Mouse (Mus musculus): Measurements from ENCODE around the gene Gnai3. TPM values are rescaled to one million over a fixed set of nuclear protein-coding genes. Genes with fewer than 3 reads are reported as not detected.

The Gnai3 gene
- polyA plus RNA-seq, 1 experiment from 2014 or later: 199 TPM

DNA sequence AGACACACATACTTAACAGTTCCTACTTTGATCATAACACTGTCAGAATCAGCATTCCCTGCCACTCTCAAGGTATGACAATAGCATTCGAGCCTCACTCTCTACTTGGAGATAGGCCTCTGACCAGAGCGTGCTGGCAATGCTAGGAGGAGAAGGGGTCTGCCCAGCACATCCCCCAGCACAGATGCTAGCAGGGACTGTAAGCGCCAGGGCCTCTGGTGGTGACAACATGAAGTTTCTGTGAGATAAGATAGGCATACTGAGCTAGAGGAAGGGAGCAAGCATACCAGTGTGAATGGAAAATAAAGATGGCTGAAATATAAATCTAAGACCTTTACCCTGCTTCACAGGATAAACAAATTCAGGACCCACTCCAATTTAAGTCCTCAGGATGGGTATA is 40.7 kb downstream of the Gnai3 start:
- DNase-seq (ENCODE audit: low spot score) (no peak), ATAC-seq (ENCODE audit: low FRiP score) (no peak)
- Histone ChIP-seq H3K9me3 (ENCODE audit: control insufficient read depth, low read length) (no peaks in the 10 kb centered on the region), H3K27me3 (ENCODE audit: control insufficient read depth, insufficient read depth, low read length) (no peaks in the 10 kb centered on the region), H3K36me3 (ENCODE audit: control insufficient read depth, insufficient read depth, low read length) (0 out of 2 replicates have a peak, but pooled peaks cover 3% of the 10 kb centered on the region), H3K4me3 (ENCODE audit: low read depth, low read length) (no peak overlapping the region), H3K9ac (ENCODE audit: low read depth, low read length) (no peak overlapping the region), H3K4me2 (replicated peaks; ENCODE audit: low read depth, low read length) (no peak overlapping the region), H3K4me1 (replicated peaks; ENCODE audit: control insufficient read depth, insufficient read depth, low read length) (no peaks in the 10 kb centered on the region), H3K27ac (ENCODE audit: low read depth, low read length) (no peak overlapping the region)
- 94% methylated on average over 3 of the region's 3 CpGs for WGBS

DNA sequence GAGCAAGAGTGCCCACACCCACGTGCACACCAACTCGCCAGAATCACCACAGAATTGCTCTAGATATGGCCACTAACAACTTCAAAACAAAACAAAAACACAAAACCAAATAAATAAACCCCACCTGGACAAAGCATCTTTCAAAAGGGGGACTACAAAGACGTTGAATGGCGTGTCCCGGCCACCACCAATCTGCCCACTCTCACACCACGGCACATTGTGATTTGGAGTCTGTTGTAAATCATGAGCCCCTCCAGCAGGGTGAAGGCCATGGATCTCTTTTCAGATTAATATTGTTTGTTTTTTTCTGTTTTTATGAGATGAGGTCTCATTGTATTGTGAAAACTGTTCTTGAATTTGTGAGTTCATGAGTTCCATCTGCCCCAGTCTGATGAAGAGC is 43.9 kb downstream of the Gnai3 start:
- Histone ChIP-seq H3K9ac (ENCODE audit: low read depth, low read length) (no peak overlapping the region), H3K36me3 (ENCODE audit: control insufficient read depth, insufficient read depth, low read length) (no peaks in the 10 kb centered on the region), H3K27me3 (ENCODE audit: control insufficient read depth, insufficient read depth, low read length) (no peaks in the 10 kb centered on the region), H3K4me3 (ENCODE audit: low read depth, low read length) (no peak overlapping the region), H3K4me1 (replicated peaks; ENCODE audit: control insufficient read depth, insufficient read depth, low read length) (no peaks in the 10 kb centered on the region), H3K27ac (ENCODE audit: low read depth, low read length) (no peak overlapping the region), H3K9me3 (ENCODE audit: control insufficient read depth, low read length) (no peaks in the 10 kb centered on the region), H3K4me2 (replicated peaks; ENCODE audit: low read depth, low read length) (no peak overlapping the region)
- DNase-seq (ENCODE audit: low spot score): no peak
- no peak for ATAC-seq (ENCODE audit: low FRiP score)
- WGBS: 93% methylated on average over 6 of the region's 6 CpGs

DNA sequence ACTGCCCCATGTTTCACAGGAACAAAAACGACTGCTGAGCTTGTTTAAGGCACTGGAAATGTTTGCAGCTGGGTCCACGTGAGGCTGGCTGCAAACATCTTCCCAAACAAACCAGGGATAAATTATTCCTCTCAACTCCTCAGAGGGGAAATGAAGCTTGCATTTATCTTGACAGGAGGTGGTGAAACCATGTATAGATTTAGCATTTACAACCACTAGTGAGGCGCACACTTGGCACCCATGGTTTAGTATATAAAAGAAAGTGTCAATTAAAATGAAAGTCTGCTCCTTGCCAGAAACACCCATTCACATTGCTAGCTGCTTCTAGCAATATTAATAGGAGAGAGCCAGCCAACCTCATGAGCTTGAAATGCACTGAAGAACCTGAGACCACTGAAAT is 44.4 kb downstream of the Gnai3 start:
- no peak overlapping the region for H3K4me2 ChIP-seq (replicated peaks; ENCODE audit: low read depth, low read length)
- no peak overlapping the region for H3K9ac ChIP-seq (ENCODE audit: low read depth, low read length)
- no peak overlapping the region for H3K4me3 ChIP-seq (ENCODE audit: low read depth, low read length)
- no peak overlapping the region for H3K27ac ChIP-seq (ENCODE audit: low read depth, low read length)
- ATAC-seq (ENCODE audit: low FRiP score) (no peak), DNase-seq (ENCODE audit: low spot score) (no peak)
- H3K9me3 ChIP-seq (ENCODE audit: control insufficient read depth, low read length): no peaks in the 10 kb centered on the region
- WGBS: 57% methylated on average over 3 of the region's 3 CpGs
- H3K36me3 ChIP-seq (ENCODE audit: control insufficient read depth, insufficient read depth, low read length): no peaks in the 10 kb centered on the region
- no peaks in the 10 kb centered on the region for H3K4me1 ChIP-seq (replicated peaks; ENCODE audit: control insufficient read depth, insufficient read depth, low read length)
- no peaks in the 10 kb centered on the region for H3K27me3 ChIP-seq (ENCODE audit: control insufficient read depth, insufficient read depth, low read length)

DNA sequence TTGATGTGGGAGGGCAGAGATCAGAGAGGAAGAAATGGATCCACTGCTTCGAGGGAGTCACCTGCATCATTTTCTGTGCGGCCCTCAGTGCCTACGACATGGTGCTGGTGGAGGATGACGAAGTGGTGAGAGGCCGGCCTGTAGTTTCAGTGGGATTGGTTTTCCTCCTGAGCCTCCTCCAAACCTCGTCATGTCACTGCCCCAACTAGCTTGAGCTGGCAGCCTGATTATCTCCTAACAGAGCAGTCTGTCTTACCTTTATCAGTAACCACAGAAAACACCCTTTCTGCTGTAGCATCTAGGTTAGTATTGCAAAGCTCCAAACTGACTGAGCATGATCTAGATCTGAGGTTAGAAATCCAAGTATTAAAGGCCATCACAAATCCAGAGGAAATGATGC is 47.6 kb downstream of the Gnai3 start:
- Histone ChIP-seq H3K27me3 (ENCODE audit: control insufficient read depth, insufficient read depth, low read length) (no peaks in the 10 kb centered on the region), H3K9ac (ENCODE audit: low read depth, low read length) (no peak overlapping the region), H3K4me2 (replicated peaks; ENCODE audit: low read depth, low read length) (no peak overlapping the region), H3K36me3 (ENCODE audit: control insufficient read depth, insufficient read depth, low read length) (no peaks in the 10 kb centered on the region), H3K4me1 (replicated peaks; ENCODE audit: control insufficient read depth, insufficient read depth, low read length) (no peaks in the 10 kb centered on the region), H3K27ac (ENCODE audit: low read depth, low read length) (no peak overlapping the region), H3K4me3 (ENCODE audit: low read depth, low read length) (no peak overlapping the region), H3K9me3 (ENCODE audit: control insufficient read depth, low read length) (no peaks in the 10 kb centered on the region)
- ATAC-seq (ENCODE audit: low FRiP score): no peak
- WGBS: 80% methylated on average over 6 of the region's 6 CpGs
- no peak for DNase-seq (ENCODE audit: low spot score)

DNA sequence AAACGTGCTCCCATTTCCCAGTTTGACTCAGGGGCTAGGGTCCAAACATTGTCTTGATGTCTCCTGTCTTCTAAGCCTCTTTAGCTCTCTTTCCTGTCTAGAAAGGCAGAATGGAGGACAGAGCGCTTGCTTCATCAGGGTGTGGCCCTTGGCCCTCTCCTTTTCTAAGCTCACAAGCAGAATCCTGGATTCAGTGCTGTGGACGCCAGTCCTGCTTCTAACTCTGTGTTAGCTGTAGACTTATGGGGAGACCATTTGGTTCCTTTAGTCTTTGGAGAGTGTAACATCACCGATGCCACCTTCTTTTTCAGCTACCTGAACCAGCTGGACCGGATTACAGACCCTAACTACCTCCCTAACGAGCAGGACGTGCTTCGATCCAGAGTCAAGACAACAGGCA is 48.3 kb downstream of the Gnai3 start:
- Histone ChIP-seq H3K27me3 (ENCODE audit: control insufficient read depth, insufficient read depth, low read length) (no peaks in the 10 kb centered on the region), H3K4me3 (ENCODE audit: low read depth, low read length) (no peak overlapping the region), H3K36me3 (ENCODE audit: control insufficient read depth, insufficient read depth, low read length) (no peaks in the 10 kb centered on the region), H3K27ac (ENCODE audit: low read depth, low read length) (no peak overlapping the region), H3K9me3 (ENCODE audit: control insufficient read depth, low read length) (no peaks in the 10 kb centered on the region), H3K4me2 (replicated peaks; ENCODE audit: low read depth, low read length) (no peak overlapping the region), H3K9ac (ENCODE audit: low read depth, low read length) (no peak overlapping the region), H3K4me1 (replicated peaks; ENCODE audit: control insufficient read depth, insufficient read depth, low read length) (no peaks in the 10 kb centered on the region)
- whole genome bisulfite sequencing: 86% methylated on average over 8 of the region's 8 CpGs
- DNase-seq (ENCODE audit: low spot score) (no peak), ATAC-seq (ENCODE audit: low FRiP score) (no peak)

DNA sequence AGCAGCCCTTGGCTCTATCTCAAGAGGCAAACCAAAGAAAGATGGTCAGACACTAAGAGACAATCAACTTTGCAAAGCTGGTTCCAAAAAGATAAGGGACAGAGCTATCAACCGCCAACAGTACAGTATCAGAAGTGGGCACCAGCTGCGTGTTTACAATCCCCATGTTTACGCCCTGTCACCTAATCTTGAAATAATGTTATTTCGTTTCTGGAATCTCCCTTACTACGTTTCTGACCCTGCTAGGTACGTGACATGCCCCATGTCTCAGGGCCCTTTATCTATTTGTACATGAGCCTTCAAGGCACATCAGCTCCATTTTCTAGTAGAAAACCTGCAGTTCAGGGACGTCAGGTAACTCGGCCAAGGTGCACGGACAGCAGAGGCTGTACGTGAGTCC is 49.2 kb downstream of the Gnai3 start:
- no peaks in the 10 kb centered on the region for H3K4me1 ChIP-seq (replicated peaks; ENCODE audit: control insufficient read depth, insufficient read depth, low read length)
- H3K36me3 ChIP-seq (ENCODE audit: control insufficient read depth, insufficient read depth, low read length): no peaks in the 10 kb centered on the region
- no peak overlapping the region for H3K4me3 ChIP-seq (ENCODE audit: low read depth, low read length)
- no peak overlapping the region for H3K9ac ChIP-seq (ENCODE audit: low read depth, low read length)
- no peak for DNase-seq (ENCODE audit: low spot score)
- no peak for ATAC-seq (ENCODE audit: low FRiP score)
- 88% methylated on average over 10 of the region's 10 CpGs for WGBS
- no peaks in the 10 kb centered on the region for H3K9me3 ChIP-seq (ENCODE audit: control insufficient read depth, low read length)
- H3K27me3 ChIP-seq (ENCODE audit: control insufficient read depth, insufficient read depth, low read length): no peaks in the 10 kb centered on the region
- H3K27ac ChIP-seq (ENCODE audit: low read depth, low read length): no peak overlapping the region
- no peak overlapping the region for H3K4me2 ChIP-seq (replicated peaks; ENCODE audit: low read depth, low read length)

DNA sequence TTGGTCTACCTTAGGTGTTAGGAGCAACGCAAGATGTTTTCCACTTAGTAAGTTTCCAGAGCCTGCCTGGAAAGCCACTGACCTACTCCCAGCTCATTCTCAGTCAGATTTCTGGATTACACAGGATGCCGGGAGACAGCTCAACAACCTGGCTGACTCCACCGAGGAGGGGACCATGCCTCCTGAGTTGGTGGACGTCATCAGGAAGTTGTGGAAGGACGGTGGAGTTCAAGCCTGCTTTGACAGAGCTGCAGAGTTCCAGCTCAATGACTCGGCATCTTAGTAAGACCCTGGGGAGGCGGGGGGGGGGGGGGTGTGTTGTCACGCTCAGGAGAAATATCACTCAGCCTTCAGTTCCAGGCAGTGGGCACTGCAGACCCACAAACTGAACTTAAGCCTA is 49.7 kb downstream of the Gnai3 start:
- H3K27ac ChIP-seq (ENCODE audit: low read depth, low read length): no peak overlapping the region
- no peak for DNase-seq (ENCODE audit: low spot score)
- H3K36me3 ChIP-seq (ENCODE audit: control insufficient read depth, insufficient read depth, low read length): no peaks in the 10 kb centered on the region
- no peak for ATAC-seq (ENCODE audit: low FRiP score)
- WGBS: 71% methylated on average over 8 of the region's 8 CpGs
- H3K4me2 ChIP-seq (replicated peaks; ENCODE audit: low read depth, low read length): no peak overlapping the region
- no peaks in the 10 kb centered on the region for H3K27me3 ChIP-seq (ENCODE audit: control insufficient read depth, insufficient read depth, low read length)
- H3K4me3 ChIP-seq (ENCODE audit: low read depth, low read length): no peak overlapping the region
- H3K4me1 ChIP-seq (replicated peaks; ENCODE audit: control insufficient read depth, insufficient read depth, low read length): no peaks in the 10 kb centered on the region
- no peaks in the 10 kb centered on the region for H3K9me3 ChIP-seq (ENCODE audit: control insufficient read depth, low read length)
- no peak overlapping the region for H3K9ac ChIP-seq (ENCODE audit: low read depth, low read length)

DNA sequence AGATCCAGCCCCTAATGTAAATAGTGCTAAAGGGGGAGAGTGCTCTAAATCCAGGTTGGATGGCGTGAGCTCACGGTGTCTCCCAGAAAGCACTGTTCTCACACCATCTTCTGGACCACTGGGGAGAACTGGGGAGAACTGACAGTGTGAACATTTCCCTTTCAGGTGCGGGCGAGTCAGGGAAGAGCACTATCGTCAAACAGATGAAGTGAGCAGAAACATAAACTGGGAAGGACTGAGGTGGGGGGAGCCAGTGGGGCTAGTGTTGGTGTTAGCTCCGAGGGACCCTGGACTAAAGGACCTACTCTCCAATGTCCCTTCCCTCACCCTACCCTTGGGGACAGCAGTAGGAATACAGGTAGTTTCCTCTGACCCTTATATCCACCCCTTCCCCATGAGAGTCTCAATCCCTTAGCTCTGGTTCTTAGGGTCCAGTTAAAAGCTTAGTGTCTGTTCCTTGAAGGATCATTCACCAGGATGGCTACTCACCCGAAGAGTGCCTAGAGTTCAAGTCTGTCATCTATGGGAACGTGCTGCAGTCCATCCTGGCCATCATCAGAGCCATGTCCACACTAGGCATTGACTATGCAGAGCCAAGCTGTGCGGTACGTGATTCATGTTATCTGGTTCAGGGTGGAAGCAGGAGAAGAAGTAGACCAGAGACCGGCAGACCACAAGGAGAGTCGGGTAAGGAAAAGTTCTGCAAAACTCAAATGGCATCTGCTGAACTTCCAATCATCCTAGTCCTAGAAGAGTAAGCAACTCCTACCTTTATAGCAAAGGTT is 50.8 kb downstream of the Gnai3 start:
- no peaks in the 10 kb centered on the region for H3K9me3 ChIP-seq (ENCODE audit: control insufficient read depth, low read length)
- H3K27ac ChIP-seq (ENCODE audit: low read depth, low read length): no peak overlapping the region
- 88% methylated on average over 12 of the region's 12 CpGs for WGBS
- no peak for ATAC-seq (ENCODE audit: low FRiP score)
- no peaks in the 10 kb centered on the region for H3K36me3 ChIP-seq (ENCODE audit: control insufficient read depth, insufficient read depth, low read length)
- 0 out of 2 replicates have a peak, but pooled peaks cover 2% of the 10 kb centered on the region for H3K27me3 ChIP-seq (ENCODE audit: control insufficient read depth, insufficient read depth, low read length)
- H3K4me2 ChIP-seq (replicated peaks; ENCODE audit: low read depth, low read length): no peak overlapping the region
- no peak overlapping the region for H3K4me3 ChIP-seq (ENCODE audit: low read depth, low read length)
- no peak for DNase-seq (ENCODE audit: low spot score)
- no peaks in the 10 kb centered on the region; the same call in 1 of the 2 replicates for H3K4me1 ChIP-seq (replicated peaks; ENCODE audit: control insufficient read depth, insufficient read depth, low read length)
- no peak overlapping the region for H3K9ac ChIP-seq (ENCODE audit: low read depth, low read length)

DNA sequence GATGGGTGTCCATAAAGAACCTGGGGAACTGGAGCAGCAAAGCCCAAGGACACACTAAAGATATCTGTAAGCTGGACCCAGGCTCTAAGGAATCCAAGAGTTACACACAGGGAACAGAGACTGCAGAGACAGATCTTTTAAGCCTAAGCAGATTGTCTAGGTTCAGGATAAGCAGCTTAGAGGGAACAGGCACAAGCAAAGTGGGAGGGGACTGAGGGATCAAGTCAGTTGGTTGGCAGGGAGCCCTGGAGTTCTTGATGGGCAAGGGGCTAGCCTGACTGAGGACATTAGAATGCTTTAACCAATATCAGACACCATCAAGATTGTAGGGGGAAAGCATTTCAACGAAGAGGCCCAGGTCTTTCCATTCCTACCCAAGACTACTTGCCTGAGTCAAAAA is 51.8 kb downstream of the Gnai3 start:
- ATAC-seq (ENCODE audit: low FRiP score) (no peak), DNase-seq (ENCODE audit: low spot score) (no peak)
- H3K27me3 ChIP-seq (ENCODE audit: control insufficient read depth, insufficient read depth, low read length): 0 out of 2 replicates have a peak, but pooled peaks cover 2% of the 10 kb centered on the region
- no peaks in the 10 kb centered on the region; the same call in 1 of the 2 replicates for H3K4me1 ChIP-seq (replicated peaks; ENCODE audit: control insufficient read depth, insufficient read depth, low read length)
- H3K36me3 ChIP-seq (ENCODE audit: control insufficient read depth, insufficient read depth, low read length): no peaks in the 10 kb centered on the region
- no peak overlapping the region for H3K4me2 ChIP-seq (replicated peaks; ENCODE audit: low read depth, low read length)
- 88% methylated on average over 1 of the region's 1 CpGs for WGBS
- no peak overlapping the region for H3K4me3 ChIP-seq (ENCODE audit: low read depth, low read length)
- no peak overlapping the region for H3K9ac ChIP-seq (ENCODE audit: low read depth, low read length)
- no peaks in the 10 kb centered on the region for H3K9me3 ChIP-seq (ENCODE audit: control insufficient read depth, low read length)
- no peak overlapping the region for H3K27ac ChIP-seq (ENCODE audit: low read depth, low read length)

All from hindbrain, embryonic 11.5 days (tissue).